Mouse (Mus musculus) kidney, adult 2 months (tissue): ENCODE measurements around the gene Slc8a1. TPM values are rescaled to one million over a fixed set of nuclear protein-coding genes. Genes with fewer than 3 reads are reported as not detected.
A peak's percentile ranks its signal among the peaks of the same experiment; 100 is the strongest.

ENCODE experiments used
- DNase-seq: peaks from one replicate; pipeline ENCODE4 v3.0.0; 2021
- H3K27ac ChIP-seq: fragments of 200-500 bp; 2 replicates; pipeline ENCODE4 v1.5.1; 2012; ENCODE audit warnings: low read depth, low read length, control low read depth, inconsistent platforms; ENCODE audit not compliant: insufficient read depth
- H3K27me3 ChIP-seq: fragments of 200-500 bp; replicated peaks from 2 replicates; pipeline ENCODE4 v1.6.1; 2012; ENCODE audit warnings: mild to moderate bottlenecking, moderate library complexity, low read length, inconsistent platforms; ENCODE audit not compliant: control insufficient read depth, insufficient read depth
- H3K36me3 ChIP-seq: fragments of 200-500 bp; 2 replicates; pipeline ENCODE4 v1.6.1; 2012; ENCODE audit warnings: mild to moderate bottlenecking, moderate library complexity, low read length, inconsistent platforms; ENCODE audit not compliant: control insufficient read depth, insufficient read depth
- H3K4me1 ChIP-seq: fragments of 200-500 bp; 2 replicates; pipeline ENCODE4 v1.6.1; 2011; ENCODE audit warnings: low read length; ENCODE audit not compliant: control insufficient read depth, insufficient read depth
- H3K4me3 ChIP-seq: fragments of 200-500 bp; 2 replicates; pipeline ENCODE4 v1.5.1; 2011; ENCODE audit warnings: mild to moderate bottlenecking, low read depth, low read length, control low read depth; ENCODE audit not compliant: insufficient read depth
- CTCF ChIP-seq: fragments of 200-500 bp; conservative IDR thresholded peaks from 2 replicates; pipeline ENCODE4 v1.5.1; 2011; ENCODE audit warnings: low read depth, mild to moderate bottlenecking, control low read depth, low read length, moderate library complexity, mixed read lengths; ENCODE audit not compliant: insufficient read depth, insufficient read length
- POLR2A ChIP-seq: fragments of 200-500 bp; IDR thresholded peaks from one replicate; pipeline ENCODE4 v1.6.1; 2011; ENCODE audit warnings: low read depth, low read length, control low read depth
- WGBS: fragments of 180-500 bp; shearing (Covaris S2); methylation state at CpG from one replicate; pipeline ENCODE4 v1.1.7; 2018; 5-methylcytosine and 5-hydroxymethylcytosine counted together
- polyA plus RNA-seq: library from polyadenylated mRNA; depleted of rRNA; stranded (reverse); fragments of >200 nt; gene quantifications from 2 replicates; pipeline ENCODE4 v1.2.3, GENCODE M21; 2012; rRNA removed

Slc8a1 gene
- 15.1 and 15.3 TPM in 2 replicates for polyA plus RNA-seq

- WGBS = 94% methylated on average over 14 of the region's 14 CpGs
- no peaks in the 10 kb centered on the region for H3K4me1 ChIP-seq
- DNase-seq = no peak
- no peaks in the 10 kb centered on the region for H3K36me3 ChIP-seq
- no peak within 1 kb of the TSS for H3K27ac ChIP-seq
- no peak for TF ChIP-seq POLR2A
- no peak for TF ChIP-seq CTCF
- H3K27me3 ChIP-seq = no peaks in the 10 kb centered on the region
- H3K4me3 ChIP-seq = no peak within 1 kb of the TSS
Measured at GRCm38 (mm10) chr17:81738311-81738755, at the start of gene Slc8a1. Gene Slc8a1 (minus strand): TSS chr17:81738377.

GRCm38 (mm10) chr17:81787350-81787749 is 49.2 kb upstream of the Slc8a1 start:
- no peaks in the 10 kb centered on the region for H3K4me1 ChIP-seq
- no peak overlapping the region for H3K4me3 ChIP-seq
- no peaks in the 10 kb centered on the region for H3K36me3 ChIP-seq
- 35% methylated on average over 4 of the region's 4 CpGs for WGBS
- no peak for TF ChIP-seq POLR2A
- TF ChIP-seq CTCF = peak; percentile 54
- no peak overlapping the region for H3K27ac ChIP-seq
- peak; percentile 60 for DNase-seq
- no peaks in the 10 kb centered on the region for H3K27me3 ChIP-seq

DNA sequence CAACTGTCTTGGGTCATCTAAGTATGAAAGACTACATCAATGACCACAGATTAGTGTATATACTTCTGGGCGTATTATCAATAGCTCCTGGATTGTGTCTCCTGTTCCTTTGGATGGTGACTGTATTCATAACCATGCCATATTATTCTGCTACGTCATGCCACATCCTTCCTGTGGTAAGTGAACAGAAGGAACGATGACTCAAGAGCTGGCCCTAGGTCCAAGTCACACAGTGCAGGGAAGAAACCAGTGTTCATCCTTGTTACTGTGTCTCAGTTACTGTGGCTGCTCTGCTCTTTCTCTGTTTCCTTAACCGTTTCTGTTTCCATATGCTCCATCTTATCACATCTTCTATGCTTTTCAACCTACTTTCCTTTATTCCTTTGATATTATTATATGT is 44.1 kb upstream of the Slc8a1 start:
- H3K4me1 ChIP-seq = no peaks in the 10 kb centered on the region
- no peaks in the 10 kb centered on the region for H3K27me3 ChIP-seq
- no peak for TF ChIP-seq CTCF
- no peak for TF ChIP-seq POLR2A
- H3K4me3 ChIP-seq = no peak overlapping the region
- no peak for DNase-seq
- H3K27ac ChIP-seq = no peak overlapping the region
- H3K36me3 ChIP-seq = no peaks in the 10 kb centered on the region
- WGBS = 79% methylated on average over 4 of the region's 4 CpGs

DNA sequence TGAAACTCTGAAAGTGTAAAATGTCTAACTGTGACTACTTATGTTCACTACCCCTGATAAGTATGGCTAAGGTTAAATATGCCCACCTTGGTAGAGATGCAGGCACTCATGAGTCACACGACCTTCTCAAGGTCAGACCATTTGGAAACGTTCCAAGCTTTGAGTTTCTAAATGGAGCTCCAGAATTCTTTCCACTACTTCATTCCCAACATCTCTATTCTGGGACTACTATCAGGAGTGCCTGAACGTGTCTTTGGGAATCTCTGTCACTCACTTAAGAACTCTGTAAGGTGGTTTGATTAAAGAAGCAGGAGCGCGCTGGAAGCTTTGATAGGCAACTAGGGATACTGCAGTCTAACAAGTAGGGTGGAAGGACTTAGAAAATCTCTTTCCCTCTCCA is 43.3 kb upstream of the Slc8a1 start:
- Histone ChIP-seq H3K27me3 (no peaks in the 10 kb centered on the region), H3K36me3 (no peaks in the 10 kb centered on the region), H3K27ac (no peak overlapping the region), H3K4me3 (no peak overlapping the region), H3K4me1 (no peaks in the 10 kb centered on the region)
- DNase-seq = no peak
- WGBS = 75% methylated on average over 5 of the region's 5 CpGs
- no peak for TF ChIP-seq POLR2A
- TF ChIP-seq CTCF = no peak

DNA sequence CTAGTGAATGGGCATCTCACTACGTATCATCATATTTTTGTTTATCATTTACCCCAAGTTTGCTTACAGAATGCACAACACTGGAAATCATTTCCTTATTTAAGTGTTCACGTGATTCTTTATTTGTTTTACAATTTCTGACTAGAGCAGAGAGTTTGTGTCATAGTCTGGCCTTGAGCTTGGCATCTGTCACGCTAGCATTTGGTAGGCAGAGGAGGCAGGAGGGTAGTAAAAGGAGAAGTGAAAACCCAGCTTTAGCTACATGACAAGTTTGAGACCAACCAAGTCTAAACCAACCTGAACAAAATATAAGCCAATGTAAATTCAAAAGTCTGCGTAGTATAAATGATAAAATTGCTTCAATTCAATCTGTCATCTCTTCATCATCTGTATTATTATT is 41.7 kb upstream of the Slc8a1 start:
- Histone ChIP-seq H3K4me1 (no peaks in the 10 kb centered on the region), H3K27me3 (no peaks in the 10 kb centered on the region), H3K27ac (no peak overlapping the region), H3K4me3 (no peak overlapping the region), H3K36me3 (no peaks in the 10 kb centered on the region)
- TF ChIP-seq POLR2A = no peak
- no peak for TF ChIP-seq CTCF
- no peak for DNase-seq
- 85% methylated on average over 4 of the region's 4 CpGs for WGBS

DNA sequence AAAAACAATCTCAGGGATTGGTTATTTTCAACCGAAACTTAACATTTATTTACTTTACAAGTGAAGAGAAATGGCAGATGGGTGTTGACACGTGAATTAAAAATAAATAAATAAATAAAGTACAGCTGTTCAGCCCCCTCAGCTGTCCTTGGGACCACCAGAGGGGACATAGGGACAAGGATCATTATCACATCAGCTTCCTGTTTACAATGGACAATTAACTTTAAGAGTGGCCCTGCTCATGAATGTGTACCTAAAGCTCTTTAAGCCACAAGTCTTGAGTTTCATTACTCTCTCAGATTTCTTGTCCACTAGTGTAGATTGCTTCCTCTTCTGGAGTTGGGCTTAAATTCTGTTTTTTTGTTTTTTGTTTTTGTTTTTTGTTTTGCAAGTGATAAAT is 12.5 kb upstream of the Slc8a1 start:
- 55% methylated on average over 2 of the region's 2 CpGs for WGBS
- no peak for DNase-seq
- H3K4me1 ChIP-seq = no peaks in the 10 kb centered on the region
- TF ChIP-seq CTCF = no peak
- no peak for TF ChIP-seq POLR2A
- no peaks in the 10 kb centered on the region for H3K27me3 ChIP-seq
- no peak overlapping the region for H3K4me3 ChIP-seq
- H3K36me3 ChIP-seq = no peaks in the 10 kb centered on the region
- no peak overlapping the region for H3K27ac ChIP-seq

DNA sequence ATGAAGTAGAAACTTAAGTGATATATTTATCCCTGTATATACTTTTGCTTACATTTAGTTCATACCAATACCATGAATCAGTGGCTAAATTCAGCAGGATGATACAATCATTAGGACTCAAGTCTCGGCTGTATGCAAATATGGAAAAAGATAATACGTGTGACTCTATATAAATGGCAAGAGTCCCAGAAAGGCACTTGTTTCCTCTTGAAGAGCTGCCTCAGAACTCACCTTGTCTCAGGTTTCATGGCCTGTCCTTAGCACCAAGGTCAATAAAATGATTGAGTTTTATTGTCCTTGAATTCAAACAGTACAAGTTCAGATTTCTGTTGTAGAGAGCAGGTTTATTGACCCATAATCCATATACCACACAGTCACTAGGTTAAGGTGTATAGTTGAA is 4.9 kb upstream of the Slc8a1 start:
- no peak for DNase-seq
- 57% methylated on average over 2 of the region's 2 CpGs for WGBS
- H3K4me3 ChIP-seq = no peak overlapping the region
- H3K27me3 ChIP-seq = no peaks in the 10 kb centered on the region
- no peaks in the 10 kb centered on the region for H3K4me1 ChIP-seq
- no peak for TF ChIP-seq POLR2A
- no peak for TF ChIP-seq CTCF
- no peak overlapping the region for H3K27ac ChIP-seq
- no peaks in the 10 kb centered on the region for H3K36me3 ChIP-seq

- no peak overlapping the region for H3K4me3 ChIP-seq
- 30% methylated on average over 6 of the region's 6 CpGs for WGBS
- no peaks in the 10 kb centered on the region for H3K4me1 ChIP-seq
- no peak overlapping the region for H3K27ac ChIP-seq
- H3K36me3 ChIP-seq = no peaks in the 10 kb centered on the region
- no peak for TF ChIP-seq POLR2A
- TF ChIP-seq CTCF = no peak
- H3K27me3 ChIP-seq = no peaks in the 10 kb centered on the region
- no peak for DNase-seq
Measured at GRCm38 (mm10) chr17:81740576-81740975, 2.4 kb upstream of the Slc8a1 start.
